In genomic region chr9:37255889-37256225, GRCm38 (mm10) we compare ENCODE assay signal across 8 mouse cellular contexts. TPM values are rescaled to one million over a fixed set of nuclear protein-coding genes. Genes with fewer than 3 reads are reported as not detected.
DNase-seq lines count a peak whose midpoint lies in the region; ATAC-seq and TF ChIP-seq lines count a peak whose summit lies in the region.

No protein-coding gene starts in this region.

- H3K36me3 ChIP-seq in heart, embryonic 12.5 days: no peaks in the 10 kb centered on the region
- H3K36me3 ChIP-seq in liver, embryonic 11.5 days (ENCODE audit: control insufficient read depth, insufficient read depth, low read length): no peaks in the 10 kb centered on the region
- H3K36me3 ChIP-seq in midbrain, embryonic 16.5 days (ENCODE audit: control insufficient read depth, insufficient read depth, low read length): no peaks in the 10 kb centered on the region
- H3K36me3 ChIP-seq in testis, adult 2 months (ENCODE audit: control insufficient read depth, insufficient read depth, low read length): no peaks in the 10 kb centered on the region

- H3K9me3 ChIP-seq in heart, embryonic 12.5 days (replicated peaks): no peaks in the 10 kb centered on the region
- no peaks in the 10 kb centered on the region for H3K9me3 ChIP-seq in liver, embryonic 11.5 days (ENCODE audit: control insufficient read depth, low read length)
- no peaks in the 10 kb centered on the region for H3K9me3 ChIP-seq in midbrain, embryonic 16.5 days (replicated peaks; ENCODE audit: control insufficient read depth, low read length, poor library complexity, severe bottlenecking)

- H3K4me2 ChIP-seq in heart, embryonic 12.5 days: peak overlapping the region; percentile 94
- peak overlapping the region; percentile 77 for H3K4me2 ChIP-seq in liver, embryonic 11.5 days
- H3K4me2 ChIP-seq in midbrain, embryonic 16.5 days (ENCODE audit: low read length): peak overlapping the region; percentile 66

- peaks cover 3% of the 10 kb centered on the region; the same call in 1 of the 2 replicates for H3K4me1 ChIP-seq in cortical plate, adult 2 months (ENCODE audit: control insufficient read depth, insufficient read depth, low read length)
- H3K4me1 ChIP-seq in heart, embryonic 12.5 days (replicated peaks): peaks cover 5% of the 10 kb centered on the region
- H3K4me1 ChIP-seq in liver, embryonic 11.5 days (replicated peaks; ENCODE audit: control insufficient read depth, insufficient read depth, low read length): 0 out of 2 replicates have a peak, but pooled peaks cover 3% of the 10 kb centered on the region
- peaks cover 7% of the 10 kb centered on the region; the same call in 1 of the 2 replicates for H3K4me1 ChIP-seq in midbrain, embryonic 16.5 days (ENCODE audit: control insufficient read depth, insufficient read depth, low read length)
- H3K4me1 ChIP-seq in testis, adult 2 months (ENCODE audit: control insufficient read depth, insufficient read depth, low read length): peaks cover 12% of the 10 kb centered on the region

- TF ChIP-seq CTCF in cortical plate, adult 2 months (IDR thresholded peaks at IDR 0.05; ENCODE audit: extremely low read depth, insufficient read depth, low read length): peak; percentile 63
- TF ChIP-seq CTCF in testis, adult 2 months (IDR thresholded peaks at IDR 0.05; ENCODE audit: control insufficient read depth, insufficient read depth, insufficient replicate concordance, low read depth, low read length): no peak

- DNase-seq in heart, adult 11 months: peak; percentile 90
- DNase-seq in heart, adult 9 months (ENCODE audit: low spot score in 2 of 2): no peak
- DNase-seq in kidney, adult 9 months: peak; percentile 46
- no peak for DNase-seq in liver, embryonic 11.5 days (ENCODE audit: low spot score)

- H3K9ac ChIP-seq in heart, embryonic 12.5 days: peak overlapping the region; percentile 66
- no peak overlapping the region for H3K9ac ChIP-seq in liver, embryonic 11.5 days (ENCODE audit: low read depth, low read length)
- H3K9ac ChIP-seq in midbrain, embryonic 16.5 days (ENCODE audit: low read depth, low read length): peak overlapping the region; percentile 36

- no peak for TF ChIP-seq POLR2A in cortical plate, adult 2 months (IDR thresholded peaks at IDR 0.05; ENCODE audit: extremely low read depth, insufficient read depth, low read length)
- TF ChIP-seq POLR2A in testis, adult 2 months (IDR thresholded peaks at IDR 0.05; ENCODE audit: control insufficient read depth, low read depth, low read length): no peak

- 30% methylated on average over 7 of the region's 7 CpGs for WGBS in heart, embryonic 12.5 days
- WGBS in liver, embryonic 11.5 days: 34% methylated on average over 7 of the region's 7 CpGs
- WGBS in midbrain, embryonic 16.5 days: 28% methylated on average over 7 of the region's 7 CpGs

- 0 out of 2 replicates have a peak, but pooled peaks cover 6% of the 10 kb centered on the region for H3K27me3 ChIP-seq in heart, embryonic 12.5 days (replicated peaks)
- 0 out of 2 replicates have a peak, but pooled peaks cover 3% of the 10 kb centered on the region for H3K27me3 ChIP-seq in liver, embryonic 11.5 days (replicated peaks; ENCODE audit: control insufficient read depth, insufficient read depth, low read length)
- H3K27me3 ChIP-seq in midbrain, embryonic 16.5 days (ENCODE audit: control insufficient read depth, insufficient read depth, low read depth, low read length): no peaks in the 10 kb centered on the region; the same call in 1 of the 2 replicates
- H3K27me3 ChIP-seq in testis, adult 2 months (ENCODE audit: control insufficient read depth, insufficient read depth, low read length): no peaks in the 10 kb centered on the region

- peak overlapping the region; percentile 15; the same call in 1 of the 2 replicates for H3K4me3 ChIP-seq in cortical plate, adult 2 months (ENCODE audit: insufficient read depth, low read length)
- peak overlapping the region; percentile 56 for H3K4me3 ChIP-seq in heart, embryonic 12.5 days
- H3K4me3 ChIP-seq in liver, embryonic 11.5 days (ENCODE audit: low read depth, low read length): peak overlapping the region; percentile 49
- H3K4me3 ChIP-seq in midbrain, embryonic 16.5 days (ENCODE audit: low read depth, low read length): peak overlapping the region; percentile 36
- H3K4me3 ChIP-seq in testis, adult 2 months (ENCODE audit: control insufficient read depth, low read depth, low read length): peak overlapping the region; percentile 85

- H3K27ac ChIP-seq in cortical plate, adult 2 months (ENCODE audit: insufficient read depth, low read length): no peak overlapping the region
- H3K27ac ChIP-seq in heart, embryonic 12.5 days (ENCODE audit: poor library complexity, severe bottlenecking): no peak overlapping the region
- H3K27ac ChIP-seq in liver, embryonic 11.5 days (ENCODE audit: low read depth, low read length): no peak overlapping the region
- no peak overlapping the region for H3K27ac ChIP-seq in midbrain, embryonic 16.5 days (ENCODE audit: low read length)
- H3K27ac ChIP-seq in testis, adult 2 months (ENCODE audit: control insufficient read depth, insufficient read depth, low read depth, low read length): no peak overlapping the region

- peak; percentile 62; the same call in 1 of the 2 replicates for ATAC-seq in heart, embryonic 12.5 days (ENCODE audit: insufficient number of reproducible peaks, low FRiP score)
- peak; percentile 32; the same call in 1 of the 2 replicates for ATAC-seq in liver, embryonic 11.5 days (replicated peaks; ENCODE audit: low FRiP score)
- peak; percentile 84 for ATAC-seq in midbrain, embryonic 16.5 days

RNA-seq across cellular contexts. Expression of gene Slc37a2, which starts 0.3 kb away (rescaled TPM):
- 2.0 and 2.6 TPM in 2 replicates for polyA plus RNA-seq in cortical plate, adult 2 months (2012; rRNA removed)
- 1.2 and 1.5 TPM in 2 replicates for polyA plus RNA-seq in heart, embryonic 12.5 days (2016; fragmentation: Nextera tagmentation; extraction: Ambion mirVana)
- polyA plus RNA-seq in liver, embryonic 11.5 days (2014; fragmentation: Nextera tagmentation; extraction: Ambion mirVana): 1.7 and 2.0 TPM in 2 replicates
- 0.76 and 1.7 TPM in 2 replicates for polyA plus RNA-seq in midbrain, embryonic 16.5 days (2015; fragmentation: Nextera tagmentation; extraction: Ambion mirVana)
- polyA plus RNA-seq in testis, adult 2 months (2012; rRNA removed): 4.9 and 5.4 TPM in 2 replicates

RNA-seq across cellular contexts. Expression of gene Tmem218, which starts 47.8 kb away (rescaled TPM):
- polyA plus RNA-seq in cortical plate, adult 2 months (2012; rRNA removed): 9.7 and 11.1 TPM in 2 replicates
- 8.2 and 9.1 TPM in 2 replicates for polyA plus RNA-seq in heart, embryonic 12.5 days (2016; fragmentation: Nextera tagmentation; extraction: Ambion mirVana)
- 5.8 and 6.7 TPM in 2 replicates for polyA plus RNA-seq in liver, embryonic 11.5 days (2014; fragmentation: Nextera tagmentation; extraction: Ambion mirVana)
- polyA plus RNA-seq in midbrain, embryonic 16.5 days (2015; fragmentation: Nextera tagmentation; extraction: Ambion mirVana): 9.2 and 10.0 TPM in 2 replicates
- 5.5 and 6.2 TPM in 2 replicates for polyA plus RNA-seq in testis, adult 2 months (2012; rRNA removed)

Comparison
In these comparisons a context has a peak if more than half of its experiments do, and no peak if none do; other contexts are left out.
1. DNase-seq: peak in heart, adult 11 months (single experiment) and kidney, adult 9 months (single experiment); none in heart, adult 9 months (0 of 2) and liver, embryonic 11.5 days (single experiment).
2. H3K4me3 ChIP-seq: peak in every context shown above with its lines; median percentile 85 in testis, adult 2 months; 56 in heart, embryonic 12.5 days; 49 in liver, embryonic 11.5 days; 36 in midbrain, embryonic 16.5 days; 15 in cortical plate, adult 2 months.
3. ATAC-seq: peak in every context shown above with its lines; median percentile 84 in midbrain, embryonic 16.5 days; 62 in heart, embryonic 12.5 days; 32 in liver, embryonic 11.5 days.
4. Peak in every context shown above with its lines, with median percentiles within 50 percentile points of each other: H3K4me2 ChIP-seq.